Mouse (Mus musculus): ENCODE measurements around the gene Maip1.

DNA sequence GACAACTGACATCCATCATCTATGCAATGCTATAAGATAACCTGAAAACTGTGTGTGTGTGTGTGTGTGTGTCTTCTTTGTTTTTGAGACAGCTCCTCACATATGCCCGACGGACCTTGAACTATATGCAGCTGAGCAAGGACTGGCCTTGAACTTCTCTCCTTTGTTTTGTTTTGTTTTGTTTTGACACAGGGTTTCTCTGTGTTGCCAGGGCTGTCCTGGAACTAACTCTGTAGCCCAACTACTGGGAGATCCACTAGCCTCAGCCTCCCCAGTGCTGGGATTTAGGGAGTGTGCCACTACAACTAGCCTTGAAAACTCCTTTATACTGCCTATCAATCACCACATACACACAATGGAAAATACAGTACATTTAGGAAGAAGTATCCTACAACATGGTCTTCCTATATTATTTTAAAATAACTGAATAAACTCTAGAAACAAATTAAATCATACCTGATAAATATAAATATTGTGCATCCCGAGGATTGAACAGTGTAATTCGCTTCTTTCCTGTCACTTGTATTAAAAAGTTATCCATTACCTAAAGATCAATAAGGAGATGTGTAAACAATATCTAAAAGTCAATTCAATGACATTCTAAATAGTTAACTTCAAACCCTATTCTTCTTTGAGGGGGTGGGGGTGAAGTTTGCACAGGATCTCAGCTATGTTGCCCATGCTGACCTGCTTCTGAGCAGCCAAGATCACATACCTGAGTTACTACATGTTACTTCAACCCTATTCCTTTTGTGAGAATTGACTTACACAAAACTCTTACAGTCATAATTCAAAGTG, 14.9 kb upstream of the Maip1 start:
- TF ChIP-seq CTCF (IDR thresholded peaks at IDR 0.05; ENCODE audit: low read depth, low read length), result no peak
- no peak for TF ChIP-seq GATA1 (IDR thresholded peaks at IDR 0.05; ENCODE audit: borderline replicate concordance, low read length)

All from G1E (cell line).